Mouse (Mus musculus): ENCODE measurements around the gene G6pc2. TPM values are rescaled to one million over a fixed set of nuclear protein-coding genes. Genes with fewer than 3 reads are reported as not detected.

G6pc2 gene
- total RNA-seq, 2 experiments from 2014 or later = not detected

DNA sequence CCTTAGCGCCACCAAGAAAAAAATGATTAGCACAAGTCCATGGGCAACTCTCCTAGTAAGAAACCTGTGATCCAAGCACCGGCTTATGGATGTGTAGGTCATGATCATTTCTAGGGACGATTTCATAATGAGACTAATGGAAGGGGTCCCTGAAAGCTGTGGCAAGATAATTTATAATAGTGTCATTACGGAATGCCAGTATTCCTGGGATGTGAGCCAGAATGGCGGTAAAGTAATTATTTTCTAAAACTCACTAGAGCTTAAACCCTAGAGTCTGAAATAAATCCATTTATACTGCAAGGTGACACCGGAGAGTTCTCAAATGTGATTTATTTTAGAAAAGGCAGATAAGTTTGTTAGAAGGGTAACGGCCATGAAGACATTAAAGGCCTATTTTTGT is 4.4 kb downstream of the G6pc2 start:
- Histone ChIP-seq H3K4me3 (no peak overlapping the region), H3K27ac (no peak overlapping the region)
- intact Hi-C loops (cut with DNase I) = no loop called here
- no peak for TF ChIP-seq CTCF (IDR thresholded peaks at IDR 0.05)
- DNase-seq = no peak

DNA sequence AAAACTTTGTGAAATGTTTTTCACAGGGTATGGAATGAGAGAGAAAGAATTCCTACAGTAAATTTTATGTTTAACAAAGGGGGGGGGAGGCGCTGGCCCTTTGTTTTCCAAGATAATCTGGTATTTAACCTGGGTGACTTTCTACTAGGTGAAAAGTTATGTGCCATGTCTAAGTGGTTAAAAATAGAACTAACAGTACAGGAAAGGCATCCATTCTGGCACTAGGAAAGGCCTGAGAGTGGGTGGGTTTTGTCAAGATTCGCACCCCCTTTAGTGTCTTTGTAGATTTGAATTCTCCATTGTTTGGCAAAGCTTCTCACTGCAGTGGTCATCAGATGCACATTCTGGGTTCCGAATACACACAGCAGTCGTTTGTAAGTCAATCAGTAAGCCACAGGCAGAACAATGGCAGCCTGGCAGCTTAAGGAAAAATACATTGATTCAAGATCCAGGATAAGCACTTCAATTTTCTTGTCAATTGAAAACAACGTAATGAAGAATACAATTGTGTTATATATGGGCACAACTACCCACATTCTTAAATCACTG is 11.1 kb downstream of the G6pc2 start:
- no peak overlapping the region for H3K27ac ChIP-seq

DNA sequence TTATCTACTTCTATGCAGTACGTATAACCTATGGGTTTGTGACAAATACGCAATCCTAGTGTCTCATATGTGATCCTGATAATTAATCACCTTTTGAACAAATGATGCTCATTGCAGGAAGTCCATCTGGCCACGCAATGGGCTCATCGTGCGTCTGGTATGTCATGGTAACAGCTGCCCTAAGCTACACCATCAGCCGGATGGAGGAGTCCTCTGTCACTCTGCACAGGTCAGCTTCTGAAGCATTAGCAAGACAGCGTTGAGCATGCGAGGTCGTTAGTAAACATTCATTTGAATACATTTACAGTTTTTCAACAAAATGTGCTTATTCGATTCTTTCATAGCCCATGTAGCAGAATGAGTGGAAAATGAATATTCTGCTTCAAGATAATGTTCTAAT is 11.9 kb downstream of the G6pc2 start:
- TF ChIP-seq CTCF (IDR thresholded peaks at IDR 0.05) = no peak
- no peak for DNase-seq
- no peak overlapping the region for H3K27ac ChIP-seq
- intact Hi-C loops (cut with DNase I) = no loop called here
- no peak overlapping the region for H3K4me3 ChIP-seq

More for the DNA sequence above, 11.1 kb downstream of the G6pc2 start:
- no peak for TF ChIP-seq CTCF (IDR thresholded peaks at IDR 0.05)
- DNase-seq = no peak
- H3K4me3 ChIP-seq = no peak overlapping the region
- intact Hi-C loops (cut with DNase I) = no loop called here

DNA sequence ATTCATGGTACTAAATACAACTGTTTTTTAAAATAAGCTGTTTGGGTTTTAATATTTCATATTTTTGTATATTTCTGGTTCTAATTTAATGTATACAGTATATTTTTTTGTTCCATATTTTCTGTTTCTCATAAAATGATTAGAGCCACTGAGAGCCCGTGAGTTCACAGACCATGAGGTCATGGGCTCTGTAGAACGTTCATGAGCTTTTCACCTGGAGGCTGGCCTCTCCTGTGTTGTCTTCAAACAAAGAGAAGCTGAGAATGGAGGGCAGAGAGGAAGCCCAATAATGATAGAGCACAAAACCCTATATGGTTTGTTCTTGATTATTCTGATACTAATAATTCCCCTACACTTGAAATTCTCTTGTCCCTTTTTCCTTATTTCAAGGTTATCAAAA is 13.9 kb downstream of the G6pc2 start:
- Histone ChIP-seq H3K4me3 (no peak overlapping the region), H3K27ac (no peak overlapping the region)
- TF ChIP-seq CTCF (IDR thresholded peaks at IDR 0.05) = no peak
- no peak for DNase-seq
- intact Hi-C loops (cut with DNase I) = no loop called here

DNA sequence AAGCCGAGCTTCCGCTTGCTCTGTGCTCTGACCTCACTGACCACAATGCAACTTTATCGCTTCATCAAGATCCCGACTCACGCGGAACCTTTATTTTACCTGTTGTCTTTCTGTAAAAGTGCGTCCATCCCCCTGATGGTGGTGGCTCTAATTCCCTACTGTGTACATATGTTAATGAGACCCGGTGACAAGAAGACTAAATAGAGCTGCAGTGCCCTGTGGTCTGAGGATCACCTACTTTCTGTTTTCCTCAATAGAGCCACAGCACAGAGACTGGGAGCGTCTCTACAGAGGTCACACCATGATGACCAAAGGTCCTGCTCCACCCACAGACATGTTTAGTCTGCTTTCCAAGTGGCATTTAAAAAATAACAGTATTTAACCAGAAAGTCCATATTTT is 16.0 kb downstream of the G6pc2 start:
- H3K27ac ChIP-seq = no peak overlapping the region
- H3K4me3 ChIP-seq = no peak overlapping the region
- intact Hi-C loops (cut with DNase I) = no loop called here
- TF ChIP-seq CTCF (IDR thresholded peaks at IDR 0.05) = no peak
- no peak for DNase-seq

DNA sequence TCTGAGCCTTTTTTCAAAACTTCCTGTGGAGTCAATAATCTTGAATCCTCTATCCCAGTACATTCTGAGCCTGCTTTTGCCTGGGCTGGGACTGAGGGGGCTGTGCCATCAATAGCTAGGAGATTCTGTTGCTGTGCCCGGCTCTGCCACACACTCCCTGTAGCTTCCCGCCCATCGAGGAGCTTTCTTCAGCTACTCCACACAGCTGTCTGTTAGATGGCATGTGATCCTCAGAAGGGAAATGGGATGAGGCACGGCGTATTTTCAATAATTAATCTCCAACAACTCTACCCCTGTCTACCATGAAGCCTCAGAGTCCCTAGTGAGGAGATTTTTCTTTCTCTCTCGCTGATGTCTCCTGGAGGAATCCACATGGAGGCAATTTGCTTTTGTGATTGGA is 17.8 kb downstream of the G6pc2 start:
- H3K27ac ChIP-seq = no peak overlapping the region
- intact Hi-C loops (cut with DNase I) = no loop called here
- H3K4me3 ChIP-seq = no peak overlapping the region
- no peak for DNase-seq
- no peak for TF ChIP-seq CTCF (IDR thresholded peaks at IDR 0.05)

DNA sequence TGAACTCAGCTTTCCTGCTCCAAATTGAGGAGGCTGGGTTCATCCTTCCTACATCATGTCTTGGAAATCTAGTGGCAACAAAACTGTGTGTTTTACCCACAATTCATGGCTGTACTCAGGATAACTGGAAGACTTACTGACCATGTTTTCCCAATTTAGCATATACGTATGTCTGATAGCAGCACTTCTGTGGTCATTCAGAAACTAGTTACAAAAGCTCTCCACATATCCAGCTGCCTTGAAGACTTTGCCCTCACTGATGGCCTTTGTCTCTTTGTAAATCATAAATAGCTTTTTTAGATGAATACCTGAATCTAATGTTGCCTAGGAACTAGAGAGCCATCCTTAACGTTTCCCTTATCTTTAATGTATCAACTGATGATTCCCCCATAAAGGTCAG is 19.3 kb downstream of the G6pc2 start:
- no peak for DNase-seq
- no peak overlapping the region for H3K27ac ChIP-seq
- H3K4me3 ChIP-seq = no peak overlapping the region
- no peak for TF ChIP-seq CTCF (IDR thresholded peaks at IDR 0.05)
- intact Hi-C loops (cut with DNase I) = no loop called here

DNA sequence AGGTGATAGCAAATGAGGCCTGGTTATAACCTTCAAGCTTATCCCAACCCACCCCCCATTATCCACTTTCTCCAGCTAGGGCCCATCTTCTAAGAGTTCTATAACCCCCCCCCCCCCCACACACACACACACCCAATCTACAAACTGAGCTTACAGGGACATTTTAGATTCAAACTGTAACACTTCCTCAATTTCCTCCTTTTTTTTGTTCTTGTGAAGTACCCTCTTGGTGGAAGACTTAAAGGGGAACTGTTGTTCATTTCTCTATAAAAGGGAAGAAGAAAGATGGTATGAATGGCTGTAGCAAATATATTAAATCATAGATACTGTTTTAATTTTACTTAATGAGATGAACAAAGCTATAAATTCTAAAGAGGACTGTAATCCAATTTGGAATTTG is 21.2 kb downstream of the G6pc2 start:
- DNase-seq = no peak
- H3K4me3 ChIP-seq = no peak overlapping the region
- intact Hi-C loops (cut with DNase I) = no loop called here
- no peak for TF ChIP-seq CTCF (IDR thresholded peaks at IDR 0.05)
- H3K27ac ChIP-seq = no peak overlapping the region

DNA sequence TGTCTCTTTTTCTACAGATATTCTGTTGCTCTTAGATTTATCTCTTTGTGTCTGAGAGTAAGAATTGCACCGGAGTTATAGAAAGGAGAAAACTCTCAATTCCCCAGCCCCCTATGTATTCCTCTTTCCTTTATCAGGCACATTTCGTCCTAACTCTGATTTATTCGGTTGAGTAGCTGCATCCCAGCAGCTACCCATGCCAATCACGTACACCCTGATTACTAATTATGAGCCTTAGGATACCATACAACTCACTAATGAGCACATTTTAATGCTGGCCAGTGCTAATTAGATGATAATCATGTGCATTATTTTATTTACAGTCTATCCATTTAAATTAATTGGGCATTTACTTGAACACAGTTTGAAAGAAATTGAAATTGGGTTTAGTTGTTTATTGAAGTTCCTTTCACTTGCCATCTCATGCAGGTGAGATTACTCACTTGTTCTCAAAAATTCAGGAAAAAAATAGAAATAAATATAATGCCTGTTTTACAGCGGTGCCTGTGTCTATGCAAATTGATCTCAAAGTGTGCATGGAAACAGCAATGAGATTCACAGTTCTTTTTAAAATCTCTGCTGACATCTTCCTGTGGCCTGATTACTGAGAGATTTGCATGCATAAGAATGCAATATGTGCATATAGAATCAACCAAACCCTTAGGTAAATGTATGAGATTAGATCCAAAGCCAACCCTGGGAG is 24.3 kb downstream of the G6pc2 start:
- TF ChIP-seq CTCF (IDR thresholded peaks at IDR 0.05) = no peak
- intact Hi-C loops (cut with DNase I) = no loop called here

DNA sequence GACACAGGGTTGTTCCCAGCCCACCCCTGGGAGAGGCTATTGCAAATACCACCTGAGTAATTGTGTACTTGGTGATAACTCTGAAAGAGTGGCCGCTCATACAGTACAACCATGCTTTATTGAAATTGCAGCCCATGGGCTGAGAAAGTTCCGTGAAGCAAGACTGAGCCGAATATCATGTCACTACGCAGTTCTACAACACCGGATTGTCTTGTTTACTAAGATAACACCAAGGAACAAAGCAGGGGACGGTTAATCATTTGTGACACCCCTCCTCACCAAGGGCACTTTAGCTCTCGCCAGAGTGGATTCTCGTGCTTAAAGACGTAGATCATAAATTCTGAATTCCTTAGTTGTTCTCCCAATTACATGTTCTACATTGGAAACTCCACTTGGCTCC is 28.4 kb downstream of the G6pc2 start:
- DNase-seq = no peak
- no peak overlapping the region for H3K27ac ChIP-seq
- no peak for TF ChIP-seq CTCF (IDR thresholded peaks at IDR 0.05)
- intact Hi-C loops (cut with DNase I) = no loop called here
- H3K4me3 ChIP-seq = no peak overlapping the region

More for the DNA sequence above, 24.3 kb downstream of the G6pc2 start:
- no peak overlapping the region for H3K27ac ChIP-seq
- no peak overlapping the region for H3K4me3 ChIP-seq
- no peak for DNase-seq

DNA sequence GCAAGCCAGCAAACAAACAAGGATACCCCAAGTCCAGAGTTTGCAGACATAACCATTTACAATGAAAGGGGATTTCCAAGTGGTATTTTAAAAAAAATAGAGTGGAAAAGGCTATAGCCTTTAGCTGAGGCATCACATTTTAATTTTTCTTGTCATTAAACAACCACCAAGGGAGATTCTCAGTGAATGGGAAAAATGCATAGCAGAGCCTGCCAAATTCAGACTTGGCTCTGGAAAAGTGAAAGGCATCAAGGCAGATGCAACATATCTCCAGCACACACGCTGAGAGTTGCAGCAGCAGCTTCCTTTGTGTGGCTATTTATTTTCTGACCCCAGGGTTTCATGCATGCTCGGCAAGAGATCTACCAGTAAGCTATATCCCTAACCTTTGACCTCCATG is 34.1 kb downstream of the G6pc2 start:
- Histone ChIP-seq H3K4me3 (no peak overlapping the region), H3K27ac (no peak overlapping the region)
- no peak for DNase-seq
- no peak for TF ChIP-seq CTCF (IDR thresholded peaks at IDR 0.05)
- intact Hi-C loops (cut with DNase I) = no loop called here

DNA sequence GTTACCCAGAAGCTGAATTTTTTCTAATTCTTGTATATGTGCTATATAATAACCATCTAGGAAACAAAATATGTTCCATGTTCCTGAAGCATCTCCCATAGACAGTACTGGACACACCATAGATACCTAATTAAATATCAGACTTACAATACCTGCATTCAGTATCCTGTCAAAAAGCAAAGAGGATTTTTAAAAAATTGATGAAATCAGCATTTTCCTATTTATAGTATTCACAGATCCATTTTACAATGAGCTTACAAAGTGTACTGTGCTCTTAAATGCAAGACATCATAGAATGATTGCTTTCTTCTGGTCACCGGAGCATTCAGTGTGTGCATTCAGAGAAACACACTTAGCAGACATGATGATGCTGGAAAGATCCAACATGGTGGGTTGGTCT is 36.2 kb downstream of the G6pc2 start:
- no peak for TF ChIP-seq CTCF (IDR thresholded peaks at IDR 0.05)
- DNase-seq = no peak
- Histone ChIP-seq H3K27ac (no peak overlapping the region), H3K4me3 (no peak overlapping the region)
- intact Hi-C loops (cut with DNase I) = no loop called here

DNA sequence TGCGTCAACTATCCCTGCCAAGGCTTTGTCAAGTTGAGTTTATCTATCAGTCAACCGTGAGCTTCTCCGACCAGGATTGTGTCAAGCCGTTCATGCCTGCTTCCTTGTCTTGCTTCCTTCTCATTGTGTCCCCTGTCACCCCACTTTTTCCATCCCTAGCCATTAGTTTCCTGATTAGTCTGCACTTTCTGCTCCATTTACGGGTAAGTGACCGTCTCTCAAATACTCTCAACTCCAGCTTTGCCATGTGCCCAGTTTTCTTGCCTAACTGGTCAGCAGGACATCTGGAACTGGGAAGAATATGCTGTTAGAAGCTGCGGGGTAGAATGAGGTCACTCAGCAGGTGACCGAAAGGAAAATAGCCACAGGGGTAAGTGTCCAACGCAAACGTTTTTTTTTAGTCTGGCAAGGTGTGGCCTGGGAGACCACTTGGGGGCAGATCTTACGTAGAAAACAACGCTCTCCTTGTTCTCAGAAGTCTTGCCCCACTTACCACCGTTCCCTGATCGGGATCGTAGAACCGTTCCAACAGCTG is 37.4 kb downstream of the G6pc2 start:
- no peak overlapping the region for H3K27ac ChIP-seq
- no peak overlapping the region for H3K4me3 ChIP-seq
- intact Hi-C loops (cut with DNase I) = no loop called here
- no peak for TF ChIP-seq CTCF (IDR thresholded peaks at IDR 0.05)
- no peak for DNase-seq

DNA sequence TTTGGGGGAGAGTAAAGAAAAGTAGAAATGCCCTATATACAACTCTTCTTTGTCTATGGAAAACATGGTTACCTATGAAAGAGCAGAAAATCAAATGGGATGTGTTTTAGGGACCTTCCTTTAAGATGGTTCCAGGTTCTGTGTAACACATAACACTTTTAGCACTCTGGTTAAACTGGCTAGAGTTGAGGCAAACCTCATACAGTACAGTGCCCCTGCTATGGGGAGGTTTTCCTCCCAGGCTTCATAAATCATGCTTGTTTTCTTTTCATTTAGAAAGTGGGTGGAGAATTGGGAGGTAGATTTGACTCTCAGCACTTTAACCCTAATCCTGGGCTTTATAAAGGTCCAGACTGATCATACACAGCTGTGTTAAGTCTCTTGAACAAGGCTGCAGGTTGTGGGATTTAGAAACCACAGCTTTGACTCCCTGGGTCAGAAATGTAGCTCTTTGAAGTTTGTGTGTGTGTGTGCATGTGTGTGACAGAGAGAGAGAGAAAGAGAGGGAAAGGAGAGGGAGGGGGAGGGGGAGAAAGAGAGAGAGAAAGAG is 53.3 kb downstream of the G6pc2 start:
- intact Hi-C loops (cut with DNase I) = no loop called here
- TF ChIP-seq CTCF (IDR thresholded peaks at IDR 0.05) = no peak
- H3K27ac ChIP-seq = no peak overlapping the region
- no peak for DNase-seq
- no peak overlapping the region for H3K4me3 ChIP-seq
